Mouse (Mus musculus): ENCODE data around the gene Casp8. TPM values are rescaled to one million over a fixed set of nuclear protein-coding genes. Genes with fewer than 3 reads are reported as not detected.
"Not testable (repeated sequence)": the region's sequence is repeated elsewhere in the genome, so short reads cannot be mapped to it uniquely, and the experiment has no call there.

Casp8 gene
- polyA plus RNA-seq, 1 experiment from 2014 or later: 54.7 TPM

DNA sequence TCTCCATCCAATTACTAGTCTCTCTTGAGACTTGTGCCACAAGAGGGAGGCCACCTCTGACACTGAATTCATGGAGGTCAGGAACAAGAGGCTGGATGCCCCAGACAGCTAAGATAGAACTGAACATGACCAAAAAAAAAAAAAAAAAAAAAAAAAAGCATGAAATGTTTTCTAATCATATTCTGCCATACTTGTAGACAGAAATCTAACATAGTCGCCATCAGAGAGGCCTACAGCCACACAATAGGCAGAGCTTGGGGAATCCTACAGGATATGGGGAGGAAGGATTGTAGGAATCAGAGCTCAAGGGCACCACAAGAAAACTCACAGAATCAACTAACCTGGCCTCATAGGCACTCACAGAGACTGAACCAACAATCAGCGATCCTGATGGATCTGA lies 469 bp upstream of the Casp8 start:
- H3K9ac ChIP-seq (ENCODE audit: low read length): peak overlapping the region; percentile 84
- 0 out of 2 replicates have a peak, but pooled peaks cover 3% of the 10 kb centered on the region for H3K9me3 ChIP-seq (ENCODE audit: control insufficient read depth, low read length)
- peak overlapping the region; percentile 96 for H3K27ac ChIP-seq (ENCODE audit: low read length)
- WGBS: 42% methylated on average over 2 of the region's 2 CpGs
- peaks cover 9% of the 10 kb centered on the region for H3K4me1 ChIP-seq (replicated peaks; ENCODE audit: control insufficient read depth, insufficient read depth, low read length)
- H3K4me3 ChIP-seq (ENCODE audit: low read length): peak overlapping the region; percentile 81; the same call in 1 of the 2 replicates
- H3K4me2 ChIP-seq (ENCODE audit: low read depth, low read length): peak overlapping the region; percentile 87
- H3K27me3 ChIP-seq (ENCODE audit: control insufficient read depth, insufficient read depth, low read depth, low read length): no peaks in the 10 kb centered on the region
- peak; percentile 20; the same call in 1 of the 2 replicates for ATAC-seq (ENCODE audit: low read depth)
- H3K36me3 ChIP-seq (ENCODE audit: control insufficient read depth, insufficient read depth, low read length): peaks cover 5% of the 10 kb centered on the region; the same call in 1 of the 2 replicates

DNA sequence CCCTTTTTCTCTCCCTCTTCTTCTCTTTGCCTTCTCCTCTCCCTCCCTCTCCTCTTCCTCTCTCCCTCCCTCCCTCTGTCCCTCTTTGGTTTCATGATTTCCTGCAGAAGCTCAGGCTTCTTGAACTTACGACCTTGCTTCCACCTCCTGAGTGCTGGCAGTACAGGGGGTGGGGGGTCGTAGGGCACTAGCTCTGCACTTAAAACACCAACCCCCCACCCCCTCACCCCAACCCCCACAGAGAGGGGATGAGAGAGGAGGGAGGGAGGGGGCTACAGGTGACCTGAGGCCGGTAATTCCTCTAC lies 837 bp downstream of the Casp8 start:
- Histone ChIP-seq H3K4me1 (replicated peaks; ENCODE audit: control insufficient read depth, insufficient read depth, low read length) (peaks cover 9% of the 10 kb centered on the region), H3K4me3 (ENCODE audit: low read length) (peak overlapping the region; percentile 81), H3K9me3 (ENCODE audit: control insufficient read depth, low read length) (0 out of 2 replicates have a peak, but pooled peaks cover 3% of the 10 kb centered on the region), H3K27me3 (ENCODE audit: control insufficient read depth, insufficient read depth, low read depth, low read length) (no peaks in the 10 kb centered on the region), H3K9ac (ENCODE audit: low read length) (peak overlapping the region; percentile 84), H3K4me2 (ENCODE audit: low read depth, low read length) (peak overlapping the region; percentile 87), H3K36me3 (ENCODE audit: control insufficient read depth, insufficient read depth, low read length) (peaks cover 8% of the 10 kb centered on the region; the same call in 1 of the 2 replicates), H3K27ac (ENCODE audit: low read length) (peak overlapping the region; percentile 96)
- peak; percentile 8; the same call in 1 of the 2 replicates for ATAC-seq (ENCODE audit: low read depth)
- WGBS: 2% methylated on average over 3 of the region's 3 CpGs

DNA sequence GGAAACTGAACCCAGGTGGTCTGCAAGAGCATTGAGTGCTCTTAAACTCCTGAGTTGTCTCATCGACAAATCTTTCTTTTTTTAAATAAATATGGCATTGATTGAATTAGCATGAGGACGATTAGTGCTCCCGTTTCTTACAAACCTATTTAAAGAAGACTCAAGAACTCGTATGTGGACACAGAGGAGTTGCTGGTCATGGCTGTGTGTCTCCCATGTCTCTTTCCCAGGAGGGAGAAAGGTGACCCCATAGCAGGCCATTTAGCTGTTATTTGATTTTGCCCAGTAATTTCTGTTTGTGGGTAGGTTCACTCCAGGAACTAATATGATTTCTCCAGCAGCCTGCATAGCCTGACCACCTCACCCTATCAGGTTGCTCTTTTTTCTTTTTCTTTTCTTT lies 1.7 kb downstream of the Casp8 start:
- Histone ChIP-seq H3K4me2 (ENCODE audit: low read depth, low read length) (peak overlapping the region; percentile 55), H3K27ac (ENCODE audit: low read length) (peak overlapping the region; percentile 46; the same call in 1 of the 2 replicates), H3K36me3 (ENCODE audit: control insufficient read depth, insufficient read depth, low read length) (peaks cover 8% of the 10 kb centered on the region; the same call in 1 of the 2 replicates), H3K27me3 (ENCODE audit: control insufficient read depth, insufficient read depth, low read depth, low read length) (no peaks in the 10 kb centered on the region), H3K9ac (ENCODE audit: low read length) (peak overlapping the region; percentile 32), H3K4me3 (ENCODE audit: low read length) (peak overlapping the region; percentile 34), H3K4me1 (replicated peaks; ENCODE audit: control insufficient read depth, insufficient read depth, low read length) (peaks cover 9% of the 10 kb centered on the region), H3K9me3 (ENCODE audit: control insufficient read depth, low read length) (0 out of 2 replicates have a peak, but pooled peaks cover 3% of the 10 kb centered on the region)
- 37% methylated on average over 4 of the region's 4 CpGs for WGBS
- no peak for ATAC-seq (ENCODE audit: low read depth)

DNA sequence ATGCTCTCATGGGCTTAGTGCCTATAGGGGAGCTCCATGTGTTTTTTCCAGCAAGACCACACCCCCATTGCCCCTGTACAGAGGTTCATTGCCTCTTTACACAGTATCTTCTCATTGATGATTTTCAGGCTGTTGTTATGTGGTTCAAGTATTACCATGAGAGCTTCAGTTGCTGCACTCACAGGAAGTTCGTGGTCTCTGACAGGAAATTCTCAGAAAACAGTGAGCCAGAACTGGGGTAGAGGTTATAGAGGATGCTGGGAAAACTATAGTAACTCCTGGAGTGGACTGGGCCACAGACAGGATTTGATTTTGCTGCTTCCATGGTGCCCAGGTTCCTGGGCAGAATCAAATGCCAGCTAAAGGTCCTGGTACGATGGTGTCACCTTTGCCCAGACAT lies 2.2 kb downstream of the Casp8 start:
- Histone ChIP-seq H3K27ac (ENCODE audit: low read length) (no peak overlapping the region), H3K4me3 (ENCODE audit: low read length) (no peak overlapping the region)

DNA sequence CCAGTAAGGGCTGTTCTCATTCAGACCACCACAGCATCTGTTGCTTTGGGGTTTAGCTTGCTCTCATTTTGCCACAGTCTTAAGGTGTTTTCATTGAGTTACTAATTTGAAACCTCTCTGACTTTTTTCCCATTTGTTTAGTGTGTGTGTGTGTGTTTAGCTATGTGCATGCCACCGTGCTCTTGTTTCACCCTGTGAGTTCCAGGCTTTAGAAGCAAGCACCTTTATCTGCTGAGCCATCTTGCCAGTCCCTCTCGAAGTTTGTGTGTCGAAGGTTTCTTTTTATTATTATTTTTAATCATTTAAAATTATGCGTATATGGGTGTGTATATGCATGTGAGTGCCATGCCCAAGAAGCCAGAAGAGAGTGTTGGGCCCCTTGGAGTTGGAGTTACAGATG lies 3.7 kb downstream of the Casp8 start:
- ATAC-seq (ENCODE audit: low read depth): no peak

More for the DNA sequence above, 2.2 kb downstream of the Casp8 start:
- ATAC-seq (ENCODE audit: low read depth): no peak
- Histone ChIP-seq H3K9ac (ENCODE audit: low read length) (no peak overlapping the region), H3K4me2 (ENCODE audit: low read depth, low read length) (peak overlapping the region; percentile 55; the same call in 1 of the 2 replicates), H3K9me3 (ENCODE audit: control insufficient read depth, low read length) (0 out of 2 replicates have a peak, but pooled peaks cover 3% of the 10 kb centered on the region), H3K27me3 (ENCODE audit: control insufficient read depth, insufficient read depth, low read depth, low read length) (no peaks in the 10 kb centered on the region), H3K4me1 (replicated peaks; ENCODE audit: control insufficient read depth, insufficient read depth, low read length) (peaks cover 9% of the 10 kb centered on the region), H3K36me3 (ENCODE audit: control insufficient read depth, insufficient read depth, low read length) (peaks cover 8% of the 10 kb centered on the region; the same call in 1 of the 2 replicates)
- WGBS: 63% methylated on average over 2 of the region's 2 CpGs

DNA sequence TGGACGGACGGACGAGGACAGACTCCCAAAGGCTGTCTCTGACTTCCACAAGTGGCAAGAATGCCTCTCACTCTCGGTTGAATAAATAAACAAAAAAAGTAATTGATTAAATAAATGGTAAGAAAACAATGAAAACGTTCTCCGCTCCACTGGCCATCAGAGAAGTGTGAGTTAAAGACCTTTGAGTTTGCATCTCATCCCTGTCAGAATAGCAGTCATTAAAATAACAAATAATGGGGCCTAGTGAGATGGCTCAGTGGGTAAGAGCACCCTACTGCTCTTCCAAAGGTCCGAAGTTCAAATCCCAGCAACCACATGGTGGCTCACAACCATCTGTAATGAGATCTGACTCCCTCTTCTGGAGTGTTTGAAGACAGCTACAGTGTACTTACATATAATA lies 5.5 kb downstream of the Casp8 start:
- H3K36me3 ChIP-seq (ENCODE audit: control insufficient read depth, insufficient read depth, low read length); H3K4me2 ChIP-seq (ENCODE audit: low read depth, low read length); H3K4me1 ChIP-seq (replicated peaks; ENCODE audit: control insufficient read depth, insufficient read depth, low read length); ATAC-seq (ENCODE audit: low read depth); H3K27ac ChIP-seq (ENCODE audit: low read length); H3K27me3 ChIP-seq (ENCODE audit: control insufficient read depth, insufficient read depth, low read depth, low read length); H3K9me3 ChIP-seq (ENCODE audit: control insufficient read depth, low read length); H3K4me3 ChIP-seq (ENCODE audit: low read length); H3K9ac ChIP-seq (ENCODE audit: low read length): not testable (repeated sequence)
- WGBS: 73% methylated on average over 7 of the region's 7 CpGs

More for the DNA sequence above, 3.7 kb downstream of the Casp8 start:
- WGBS: 94% methylated on average over 4 of the region's 4 CpGs
- Histone ChIP-seq H3K27ac (ENCODE audit: low read length) (no peak overlapping the region), H3K27me3 (ENCODE audit: control insufficient read depth, insufficient read depth, low read depth, low read length) (no peaks in the 10 kb centered on the region), H3K9me3 (ENCODE audit: control insufficient read depth, low read length) (0 out of 2 replicates have a peak, but pooled peaks cover 3% of the 10 kb centered on the region), H3K4me2 (ENCODE audit: low read depth, low read length) (no peak overlapping the region), H3K4me1 (replicated peaks; ENCODE audit: control insufficient read depth, insufficient read depth, low read length) (peaks cover 9% of the 10 kb centered on the region), H3K4me3 (ENCODE audit: low read length) (no peak overlapping the region), H3K9ac (ENCODE audit: low read length) (no peak overlapping the region), H3K36me3 (ENCODE audit: control insufficient read depth, insufficient read depth, low read length) (peaks cover 8% of the 10 kb centered on the region; the same call in 1 of the 2 replicates)

DNA sequence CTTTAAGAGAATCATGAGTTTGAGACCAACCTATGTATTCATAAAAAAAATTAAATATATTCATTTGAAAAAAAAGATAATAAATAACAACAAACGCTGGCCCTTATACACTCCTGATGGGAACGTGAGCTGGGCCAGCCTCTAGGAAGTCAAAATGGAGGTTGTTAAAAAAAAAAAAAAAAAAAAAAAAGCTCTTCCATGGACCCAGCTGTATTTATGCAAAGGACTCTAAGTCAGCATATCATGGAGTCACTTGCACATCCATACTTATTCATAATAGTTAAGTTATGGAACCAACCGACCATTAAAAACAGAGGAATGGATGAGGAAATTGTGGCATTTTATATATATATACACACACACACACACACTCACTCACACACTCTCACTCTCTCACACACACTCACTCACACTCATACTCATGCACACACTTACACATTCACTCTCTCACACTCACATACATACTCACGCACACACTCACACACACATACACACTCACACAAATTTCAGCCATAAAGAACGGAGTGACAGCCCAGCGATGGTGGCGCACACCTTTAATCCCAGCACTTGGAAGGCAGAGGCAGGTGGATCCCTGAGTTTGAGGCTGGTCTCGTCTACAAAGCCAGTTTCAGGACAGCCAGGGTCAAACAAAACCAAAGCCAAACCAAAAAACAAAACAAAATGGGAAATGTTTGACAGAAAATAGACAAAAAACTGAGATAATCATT lies 6.5 kb downstream of the Casp8 start:
- peaks cover 3% of the 10 kb centered on the region for H3K4me1 ChIP-seq (replicated peaks; ENCODE audit: control insufficient read depth, insufficient read depth, low read length)
- peak overlapping the region; percentile 35; the same call in 1 of the 2 replicates for H3K4me2 ChIP-seq (ENCODE audit: low read depth, low read length)
- H3K36me3 ChIP-seq (ENCODE audit: control insufficient read depth, insufficient read depth, low read length): peaks cover 8% of the 10 kb centered on the region; the same call in 1 of the 2 replicates
- no peak overlapping the region; the same call in 1 of the 2 replicates for H3K9ac ChIP-seq (ENCODE audit: low read length)
- ATAC-seq (ENCODE audit: low read depth): no peak
- H3K9me3 ChIP-seq (ENCODE audit: control insufficient read depth, low read length): 0 out of 2 replicates have a peak, but pooled peaks cover 3% of the 10 kb centered on the region
- peak overlapping the region; percentile 32 for H3K27ac ChIP-seq (ENCODE audit: low read length)
- 89% methylated on average over 8 of the region's 8 CpGs for WGBS
- H3K4me3 ChIP-seq (ENCODE audit: low read length): no peak overlapping the region
- no peaks in the 10 kb centered on the region for H3K27me3 ChIP-seq (ENCODE audit: control insufficient read depth, insufficient read depth, low read depth, low read length)

DNA sequence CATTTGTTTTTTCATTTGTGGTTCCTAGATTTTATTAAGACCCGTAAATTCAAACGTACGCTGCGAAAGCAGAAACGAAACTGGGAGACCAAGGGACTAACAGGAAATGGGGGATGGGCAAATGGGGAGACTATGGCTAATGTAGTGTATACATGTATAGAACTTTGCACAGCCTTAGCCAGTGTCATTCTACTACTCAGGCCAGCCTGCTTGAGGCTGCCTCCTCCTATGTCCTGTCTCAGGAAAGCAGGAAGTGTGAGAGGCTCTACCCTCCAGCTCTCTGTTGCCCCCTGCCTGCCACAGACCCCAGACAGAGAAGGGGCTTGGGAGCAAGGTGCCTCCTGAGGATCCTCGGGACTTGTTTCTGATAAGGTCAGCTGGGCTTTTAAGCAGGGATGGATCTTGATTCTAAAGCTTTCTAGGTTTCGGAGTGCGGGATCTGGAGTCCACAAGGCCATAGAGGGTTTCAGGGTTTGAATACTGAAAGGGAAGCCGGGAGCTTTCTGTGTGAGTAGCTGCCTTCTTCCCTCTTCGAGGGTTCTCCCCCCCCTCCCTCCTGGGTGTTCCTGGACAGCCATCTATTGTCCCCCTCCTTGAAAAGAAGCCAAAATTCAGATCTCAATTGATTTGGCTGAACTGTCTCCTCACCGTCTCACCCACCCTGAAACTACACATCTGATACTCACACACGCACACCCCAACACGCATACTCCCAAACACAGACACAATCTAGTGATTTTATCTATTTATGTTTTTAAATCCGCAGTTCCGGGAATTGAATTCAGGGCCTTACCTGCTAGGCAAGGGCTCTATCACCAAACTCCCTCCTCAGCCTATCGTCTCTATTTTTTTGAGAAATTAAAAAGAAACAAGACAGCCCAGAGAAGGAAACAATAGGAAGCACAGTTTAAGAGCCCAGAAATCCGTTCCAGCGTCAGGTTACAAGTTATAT lies 7.4 kb downstream of the Casp8 start:
- H3K27ac ChIP-seq (ENCODE audit: low read length): peak overlapping the region; percentile 57
- no peak overlapping the region; the same call in 1 of the 2 replicates for H3K4me3 ChIP-seq (ENCODE audit: low read length)
- H3K36me3 ChIP-seq (ENCODE audit: control insufficient read depth, insufficient read depth, low read length): peaks cover 11% of the 10 kb centered on the region; the same call in 1 of the 2 replicates
- 0 out of 2 replicates have a peak overlapping the region, but pooled peaks have one; percentile 5 for H3K4me2 ChIP-seq (ENCODE audit: low read depth, low read length)
- no peaks in the 10 kb centered on the region for H3K27me3 ChIP-seq (ENCODE audit: control insufficient read depth, insufficient read depth, low read depth, low read length)
- peak overlapping the region; percentile 7; the same call in 1 of the 2 replicates for H3K9ac ChIP-seq (ENCODE audit: low read length)
- H3K4me1 ChIP-seq (replicated peaks; ENCODE audit: control insufficient read depth, insufficient read depth, low read length): no peaks in the 10 kb centered on the region
- WGBS: 74% methylated on average over 18 of the region's 18 CpGs
- ATAC-seq (ENCODE audit: low read depth): peak; percentile 89
- H3K9me3 ChIP-seq (ENCODE audit: control insufficient read depth, low read length): 0 out of 2 replicates have a peak, but pooled peaks cover 3% of the 10 kb centered on the region

Measured in lung, embryonic 16.5 days (tissue).